Mouse (Mus musculus): ENCODE results near the gene Tnfrsf1a. TPM values are rescaled to one million over a fixed set of nuclear protein-coding genes. Genes with fewer than 3 reads are reported as not detected.

Gene Tnfrsf1a
- total RNA-seq, 2 experiments from 2014 or later: 168 to 190 TPM

DNA sequence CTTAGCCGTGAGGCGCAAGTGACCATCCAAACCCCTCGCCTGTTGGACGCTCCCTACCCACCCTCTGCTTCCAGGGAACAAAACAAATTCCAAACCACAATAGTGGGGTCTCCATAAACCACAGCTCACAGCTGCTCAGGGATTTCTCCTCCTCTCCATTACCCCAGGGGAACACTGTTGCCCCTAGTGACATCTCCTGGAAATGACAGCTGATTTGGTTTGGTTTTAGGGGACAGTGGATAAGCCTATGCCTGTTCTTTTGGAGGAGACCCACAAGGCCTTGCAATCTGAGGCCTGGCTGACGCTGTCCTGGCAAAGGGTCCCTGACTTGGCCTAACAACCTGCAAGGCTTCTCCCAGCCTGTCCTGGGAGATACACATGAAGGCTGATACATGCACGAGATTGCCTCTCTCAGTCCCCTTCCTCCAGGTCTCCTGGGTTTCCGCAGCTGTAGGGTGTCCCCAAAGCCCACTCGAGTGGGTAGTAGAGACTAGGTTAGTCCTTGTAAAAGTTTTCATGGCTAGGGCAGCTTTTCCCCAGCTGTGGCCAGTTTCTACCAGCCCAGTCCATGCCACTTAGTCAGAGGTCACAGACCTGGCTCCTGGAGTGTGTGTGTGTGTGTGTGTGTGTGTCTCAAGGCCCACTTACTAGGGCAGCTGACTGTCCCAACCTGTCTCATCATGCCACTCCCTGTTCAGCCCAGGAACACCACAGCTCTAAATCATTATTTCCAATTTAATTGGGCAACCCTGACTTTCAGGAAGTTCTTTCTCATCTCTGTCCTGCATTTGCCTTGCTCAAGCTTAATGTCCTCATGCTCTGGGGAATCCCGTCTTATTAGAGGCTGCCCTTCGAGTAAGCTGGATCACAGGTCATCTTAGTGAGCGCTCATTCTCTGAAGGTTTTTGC is 36.2 kb downstream of the Tnfrsf1a start:
- DNase-seq: no peak

DNA sequence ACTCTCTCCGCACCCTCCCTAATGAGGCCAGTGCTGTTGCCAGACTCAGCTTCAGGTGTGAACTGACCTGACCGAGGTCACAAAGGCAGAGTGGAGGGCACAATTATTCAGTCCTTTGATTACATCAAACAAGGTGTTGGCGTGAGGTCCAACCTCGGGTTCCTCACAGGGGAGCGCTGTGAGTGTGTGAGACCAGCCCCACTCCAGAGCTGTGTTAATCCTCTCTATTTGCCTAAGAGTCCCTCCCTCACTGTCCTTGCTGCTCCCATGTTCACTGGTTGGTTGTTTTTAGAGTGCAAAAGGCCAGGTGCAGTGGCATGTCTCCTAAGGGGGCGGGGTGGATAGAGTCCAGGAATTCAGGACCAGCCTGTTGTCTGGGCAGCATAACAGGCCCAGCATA is 36.9 kb downstream of the Tnfrsf1a start:
- DNase-seq: no peak

DNA sequence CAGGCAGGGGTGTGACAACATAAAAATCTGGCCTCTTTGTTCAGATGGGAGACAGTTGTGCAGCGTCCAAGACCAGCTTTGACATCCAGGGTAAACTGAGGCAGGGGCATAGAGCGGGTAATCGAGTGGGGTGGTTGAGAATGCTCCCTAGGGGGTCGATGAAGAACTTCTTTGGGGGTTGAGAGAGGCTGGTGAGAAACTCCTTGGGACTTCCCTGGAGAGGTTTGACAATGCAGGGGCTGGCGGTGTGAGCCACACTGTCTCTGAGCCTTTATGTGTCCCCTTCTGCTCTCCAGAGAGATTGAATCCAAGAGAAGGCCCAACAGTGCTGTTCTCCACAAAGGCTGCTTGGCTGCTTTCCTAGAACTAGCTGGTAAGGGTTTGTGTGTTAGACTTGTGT is 40.7 kb downstream of the Tnfrsf1a start:
- DNase-seq: no peak

DNA sequence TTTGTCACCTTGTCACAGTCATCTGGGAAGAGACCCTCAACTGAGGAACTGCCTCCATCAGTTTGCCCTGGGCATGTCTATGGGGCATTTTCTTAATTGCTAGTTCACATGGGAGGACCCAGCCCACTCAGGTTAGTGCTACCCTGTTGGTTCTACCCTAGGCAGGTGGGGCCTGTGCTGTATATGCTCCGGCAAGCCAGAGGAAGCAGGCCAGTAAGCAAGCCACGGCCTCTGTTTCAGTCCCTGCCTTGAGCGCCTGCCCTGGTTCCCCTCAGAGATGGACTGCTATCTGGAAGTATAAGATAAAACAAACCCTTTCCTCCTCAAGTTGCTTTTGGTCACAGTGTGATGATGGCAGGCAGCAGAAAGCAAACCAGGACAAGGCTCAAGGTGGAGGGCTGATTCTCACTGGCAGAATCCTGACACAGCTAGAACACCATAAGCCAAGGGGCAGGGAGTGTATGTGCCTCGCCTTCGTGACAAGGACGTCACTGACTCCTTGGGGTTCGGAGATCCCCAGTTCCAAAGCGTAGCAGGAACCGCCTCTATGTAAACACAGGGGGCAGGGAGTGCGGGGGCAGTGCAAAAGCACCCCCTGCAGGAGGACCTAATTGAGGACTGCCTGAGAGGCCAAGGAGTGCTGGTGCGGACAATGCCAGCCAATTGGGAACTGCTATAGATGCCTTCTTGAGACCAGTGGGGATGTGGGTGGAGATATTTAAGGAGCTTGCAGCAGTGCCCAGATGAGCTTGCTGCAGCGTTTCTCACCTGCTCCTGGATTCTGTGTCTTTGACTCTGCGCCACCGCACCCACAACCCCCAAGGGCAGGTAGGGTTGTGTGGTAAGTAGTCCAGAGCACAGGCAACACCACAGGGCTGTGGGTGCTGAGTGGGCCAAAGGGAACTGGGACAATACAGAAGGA is 56.6 kb downstream of the Tnfrsf1a start:
- no peak for DNase-seq

GRCm38 (mm10) chr6:125407224-125407623 is 58.1 kb downstream of the Tnfrsf1a start:
- DNase-seq: no peak

DNA sequence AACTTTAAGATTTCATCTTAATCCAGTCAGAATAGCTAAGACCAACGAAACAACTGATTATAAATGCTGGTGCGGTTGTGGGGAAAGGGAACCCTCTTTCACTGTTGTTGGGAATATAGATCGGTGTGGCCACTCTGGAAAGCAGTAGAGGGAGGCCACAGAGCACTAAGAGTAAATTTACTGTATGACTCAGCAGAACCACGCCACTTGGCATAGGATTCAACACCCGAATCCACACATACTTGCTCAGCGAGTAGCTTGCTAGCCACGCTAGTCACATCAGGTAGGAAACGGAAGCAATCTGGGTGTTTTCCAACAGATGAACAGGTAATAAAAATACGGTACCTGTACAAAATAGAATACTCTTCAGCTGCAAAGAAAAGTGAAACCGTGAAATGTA is 58.5 kb downstream of the Tnfrsf1a start:
- DNase-seq: no peak

GRCm38 (mm10) chr6:125410551-125410950 is 61.4 kb downstream of the Tnfrsf1a start:
- DNase-seq: no peak

GRCm38 (mm10) chr6:125410995-125411547 is 61.9 kb downstream of the Tnfrsf1a start:
- peak; percentile 44 for DNase-seq

- no peak for DNase-seq
Observed at GRCm38 (mm10) chr6:125411661-125412060, 62.5 kb downstream of the Tnfrsf1a start.

Other genes starting within 250 kb of the Tnfrsf1a start
- gene Nop2, start 217.5 kb upstream of the Tnfrsf1a start, total RNA-seq (2021): 10 to 100 TPM; 36.7 to 42.2 TPM
- gene Iffo1, start 204.1 kb upstream of the Tnfrsf1a start, total RNA-seq (2021): 10 to 100 TPM; 16.7 to 30.1 TPM
- gene Gapdh, start 182.9 kb upstream of the Tnfrsf1a start, total RNA-seq (2021): 1,000 to 10,000 TPM; 1,844 to 1,863 TPM
- gene Ncapd2, start 157.7 kb upstream of the Tnfrsf1a start, total RNA-seq (2021): 10 to 100 TPM; 46.9 to 62.7 TPM
- 100 to 1,000 TPM; 250 to 274 TPM for gene Mrpl51, start 157.6 kb upstream of the Tnfrsf1a start, total RNA-seq (2021)
- gene Vamp1, start 133.8 kb upstream of the Tnfrsf1a start, total RNA-seq (2021): 10 to 100 TPM; 16.4 to 32.8 TPM
- 10 to 100 TPM; 13.0 to 13.4 TPM for gene Tapbpl, start 117.5 kb upstream of the Tnfrsf1a start, total RNA-seq (2021)
- 1 to 10 TPM; 1.9 to 2.2 TPM for gene Cd27, start 112.4 kb upstream of the Tnfrsf1a start, total RNA-seq (2021)
- gene Tuba3a, start 63.3 kb upstream of the Tnfrsf1a start, total RNA-seq (2021): not detected
- gene Ltbr, start 35.5 kb upstream of the Tnfrsf1a start, total RNA-seq (2021): 10 to 100 TPM; 64.5 to 70.3 TPM
- gene Scnn1a, start 28.7 kb upstream of the Tnfrsf1a start, total RNA-seq (2021): 1 to 10 TPM in 1 of 2 experiments, under 1 TPM in 1; 0.84 to 1.2 TPM
- under 1 TPM; 0.69 to 0.82 TPM for gene Plekhg6, start 31.4 kb downstream of the Tnfrsf1a start, total RNA-seq (2021)
- gene Cd9, start 145.4 kb downstream of the Tnfrsf1a start, total RNA-seq (2021): 100 to 1,000 TPM; 120 TPM
- 10 to 100 TPM; 22.4 to 25.2 TPM for gene Vwf, start 197.4 kb downstream of the Tnfrsf1a start, total RNA-seq (2021)